Mouse (Mus musculus) layer of hippocampus, postnatal 36 days (tissue): Measurements from ENCODE around the gene Ccdc50. TPM values are rescaled to one million over a fixed set of nuclear protein-coding genes. Genes with fewer than 3 reads are reported as not detected.

Source experiments
- total RNA-seq, 2 experiments: library from RNA; stranded (reverse); gene quantifications; 2 replicates each; pipeline ENCODE4 v1.2.3; 2021

Ccdc50 gene
- total RNA-seq, 2 experiments from 2014 or later, result 47.2 to 53.5 TPM

Other genes starting within 250 kb of the Ccdc50 start
- not detected for gene Ostn, start 81.4 kb upstream of the Ccdc50 start, total RNA-seq
- gene Uts2b, start 18.6 kb upstream of the Ccdc50 start, total RNA-seq, result not detected